ENCODE assay signal across 24 mouse cellular contexts in the genomic region with DNA sequence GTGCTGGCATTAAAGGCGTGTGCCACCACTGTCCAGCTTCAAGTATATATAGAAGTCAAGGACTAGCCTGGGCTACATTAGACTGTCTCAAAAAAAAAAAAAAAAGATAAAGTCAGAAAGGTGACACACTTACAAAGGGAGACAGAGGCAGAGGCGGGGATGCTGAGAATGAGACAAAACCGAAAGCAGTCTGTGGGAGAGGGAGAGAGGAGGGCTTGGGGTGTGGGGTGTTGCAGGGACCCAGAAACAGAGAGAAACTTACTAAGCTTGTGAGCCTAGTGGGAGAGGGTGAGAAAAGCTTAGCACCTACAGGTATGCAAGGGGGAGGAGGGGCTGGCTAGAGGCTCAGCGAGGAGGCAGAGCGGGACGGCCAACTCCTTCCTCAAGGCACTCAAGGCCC. TPM values are rescaled to one million over a fixed set of nuclear protein-coding genes. Genes with fewer than 3 reads are reported as not detected.
A peak's percentile ranks its signal among the peaks of the same experiment; 100 is the strongest.
DNase-seq lines count a peak whose midpoint lies in the region; ATAC-seq lines count a peak whose summit lies in the region.
"Had no signal": no experiment of that assay in that cellular context is flagged by ENCODE, and none has a peak within 500 bp of the region (broad histone marks: within the 10 kb centered on the region; RNA-seq: fewer than 3 reads in every experiment).

No protein-coding gene starts in this region.

- no peak overlapping the region for H3K4me3 ChIP-seq in liver, embryonic 13.5 days (replicated peaks)
- H3K4me3 ChIP-seq: embryonic facial prominence, embryonic 12.5 days; forebrain, embryonic 15.5 days; heart, embryonic 10.5 days; hindbrain, embryonic 12.5 days had no signal

- no peak for ATAC-seq in liver, embryonic 13.5 days (ENCODE audit: low read depth)
- peak; percentile 53 for ATAC-seq in activated CD4-positive, CD25-positive, alpha-beta regulatory T cell, adult 4 months
- ATAC-seq: forebrain, embryonic 15.5 days; hindbrain, embryonic 16.5 days had no signal

- no peaks in the 10 kb centered on the region for H3K27me3 ChIP-seq in liver, embryonic 13.5 days
- H3K27me3 ChIP-seq: embryonic facial prominence, embryonic 12.5 days; forebrain, embryonic 15.5 days; hindbrain, embryonic 12.5 days had no signal

- H3K27ac ChIP-seq in liver, embryonic 13.5 days = peak overlapping the region; percentile 60; the same call in 1 of the 2 replicates
- H3K27ac ChIP-seq: embryonic facial prominence, embryonic 12.5 days; forebrain, embryonic 15.5 days; hindbrain, embryonic 12.5 days had no signal

- 83% methylated on average over 6 of the region's 6 CpGs for WGBS in liver, embryonic 13.5 days (ENCODE audit: insufficient replicate concordance)

- H3K4me1 ChIP-seq in liver, embryonic 13.5 days (replicated peaks) = peaks cover 74% of the 10 kb centered on the region
- H3K4me1 ChIP-seq: embryonic facial prominence, embryonic 12.5 days; forebrain, embryonic 15.5 days had no signal

- no peaks in the 10 kb centered on the region for H3K9me3 ChIP-seq in liver, embryonic 13.5 days (replicated peaks)
- H3K9me3 ChIP-seq: embryonic facial prominence, embryonic 12.5 days; forebrain, embryonic 15.5 days; G1E; heart, embryonic 10.5 days; hindbrain, embryonic 12.5 days had no signal

- no peak overlapping the region for H3K9ac ChIP-seq in liver, embryonic 13.5 days
- H3K9ac ChIP-seq: embryonic facial prominence, embryonic 12.5 days; forebrain, embryonic 15.5 days; hindbrain, embryonic 12.5 days had no signal

- no peak overlapping the region; the same call in 1 of the 2 replicates for H3K4me2 ChIP-seq in liver, embryonic 13.5 days
- H3K4me2 ChIP-seq: embryonic facial prominence, embryonic 12.5 days; forebrain, embryonic 15.5 days; hindbrain, embryonic 12.5 days had no signal

- H3K36me3 ChIP-seq in liver, embryonic 13.5 days = no peaks in the 10 kb centered on the region
- H3K36me3 ChIP-seq: embryonic facial prominence, embryonic 12.5 days; forebrain, embryonic 15.5 days; heart, embryonic 10.5 days; hindbrain, embryonic 12.5 days had no signal

- DNase-seq in liver, embryonic 13.5 days = no peak
- no peak for DNase-seq in liver
- peak; percentile 58 for DNase-seq in CD4-positive, CD25-positive, alpha-beta regulatory T cell, adult 2 months (ENCODE audit: low read depth, low spot score)
- DNase-seq in urinary bladder, adult 2 months (ENCODE audit: low spot score) = no peak
- no peak for DNase-seq in lung, postnatal 10 days
- DNase-seq in layer of hippocampus, adult 8-10 months (ENCODE audit: low spot score in 2 of 2) = no peak
- DNase-seq: adrenal gland, adult 2 months; adrenal gland, postnatal 36 days; cerebellum, adult 11-12 months; cerebellum, adult 9-10 months; cerebellum, postnatal 25 days; gastrocnemius, postnatal 10 days; heart, adult 18-20 months; heart, postnatal 4 days had no signal

RNA-seq across cellular contexts. Expression of a gene that starts 11.5 kb away (rescaled TPM):
- 10.9 and 12.4 TPM in 2 replicates for polyA plus RNA-seq in liver, embryonic 13.5 days (2015; fragmentation: Nextera tagmentation; extraction: Ambion mirVana)
- 100 to 1,000 TPM; 784 to 813 TPM for polyA plus RNA-seq in activated CD4-positive, CD25-positive, alpha-beta regulatory T cell, adult 4 months (2017; shearing (Covaris generic))
- 2.0 and 2.3 TPM in 2 replicates for polyA plus RNA-seq in urinary bladder, adult 2 months (2012; rRNA removed)
- 1 to 10 TPM in 3 of 4 experiments, under 1 TPM in 1; 0.98 to 2.5 (median 1.7) TPM for total RNA-seq in layer of hippocampus, adult 8-10 months (2022)

RNA-seq across cellular contexts. Expression of a gene that starts 19.4 kb away (rescaled TPM):
- 19.7 and 21.6 TPM in 2 replicates for polyA plus RNA-seq in liver, embryonic 13.5 days (2015; fragmentation: Nextera tagmentation; extraction: Ambion mirVana)
- 10 to 100 TPM; 26.7 to 43.3 TPM for polyA plus RNA-seq in activated CD4-positive, CD25-positive, alpha-beta regulatory T cell, adult 4 months (2017; shearing (Covaris generic))
- polyA plus RNA-seq in urinary bladder, adult 2 months (2012; rRNA removed) = 72.8 and 82.9 TPM in 2 replicates
- total RNA-seq in layer of hippocampus, adult 8-10 months (2022) = 100 to 1,000 TPM in 1 of 4 experiments, 10 to 100 TPM in 3; 84.2 to 104 (median 93.7) TPM

RNA-seq across cellular contexts. Expression of a gene that starts 38.7 kb away (rescaled TPM):
- 2.6 and 3.0 TPM in 2 replicates for polyA plus RNA-seq in liver, embryonic 13.5 days (2015; fragmentation: Nextera tagmentation; extraction: Ambion mirVana)
- 1 to 10 TPM; 2.1 to 3.4 TPM for polyA plus RNA-seq in activated CD4-positive, CD25-positive, alpha-beta regulatory T cell, adult 4 months (2017; shearing (Covaris generic))
- 6.3 and 7.9 TPM in 2 replicates for polyA plus RNA-seq in urinary bladder, adult 2 months (2012; rRNA removed)
- 1 to 10 TPM; 5.2 to 8.0 (median 6.2) TPM for total RNA-seq in layer of hippocampus, adult 8-10 months (2022)

RNA-seq across cellular contexts. Expression of a gene that starts 56.9 kb away (rescaled TPM):
- 0.14 and 0.23 TPM in 2 replicates for polyA plus RNA-seq in liver, embryonic 13.5 days (2015; fragmentation: Nextera tagmentation; extraction: Ambion mirVana)
- 10 to 100 TPM in 1 of 2 experiments, not detected in 1; 10.8 TPM for polyA plus RNA-seq in activated CD4-positive, CD25-positive, alpha-beta regulatory T cell, adult 4 months (2017; shearing (Covaris generic))
- 0.25 and 0.28 TPM in 2 replicates for polyA plus RNA-seq in urinary bladder, adult 2 months (2012; rRNA removed)
- total RNA-seq in layer of hippocampus, adult 8-10 months (2022) = not detected
- total RNA-seq: G1E had no signal
- polyA plus RNA-seq: C2C12; embryonic facial prominence, embryonic 12.5 days; forebrain, embryonic 11.5 days; forebrain, embryonic 15.5 days; G1E; heart, embryonic 10.5 days; heart, embryonic 14.5 days; hindbrain, embryonic 12.5 days; hindbrain, embryonic 16.5 days had no signal

Comparison
In these comparisons a context has a peak if more than half of its experiments do, and no peak if none do; other contexts are left out.
1. RNA of a gene that starts 11.5 kb away (polyA plus RNA-seq): 784 to 813 TPM in activated CD4-positive, CD25-positive, alpha-beta regulatory T cell, adult 4 months; 10.9 to 12.4 TPM in liver, embryonic 13.5 days and 2.0 to 2.3 TPM in urinary bladder, adult 2 months; every median in the first group is over 10 times any median in the second.